Mouse (Mus musculus): ENCODE results near the gene Shkbp1. TPM values are rescaled to one million over a fixed set of nuclear protein-coding genes. Genes with fewer than 3 reads are reported as not detected.

Shkbp1 gene
- polyA plus RNA-seq, 1 experiment from 2014 or later: 85.4 TPM

GRCm38 (mm10) chr7:27384134-27384533, 28.3 kb upstream of the Shkbp1 start:
- no peaks in the 10 kb centered on the region for H3K9me3 ChIP-seq (replicated peaks)
- H3K4me3 ChIP-seq: no peak overlapping the region
- no peak for ATAC-seq
- 66% methylated on average over 5 of the region's 5 CpGs for WGBS
- H3K4me1 ChIP-seq: peaks cover 7% of the 10 kb centered on the region; the same call in 1 of the 2 replicates
- H3K27me3 ChIP-seq: peaks cover 17% of the 10 kb centered on the region
- no peak overlapping the region for H3K4me2 ChIP-seq
- no peak overlapping the region for H3K9ac ChIP-seq
- H3K36me3 ChIP-seq (ENCODE audit: poor library complexity, severe bottlenecking): no peaks in the 10 kb centered on the region
- H3K27ac ChIP-seq: no peak overlapping the region

- Histone ChIP-seq H3K27ac (no peak overlapping the region), H3K4me1 (peaks cover 7% of the 10 kb centered on the region; the same call in 1 of the 2 replicates), H3K4me3 (no peak overlapping the region), H3K4me2 (no peak overlapping the region), H3K9me3 (replicated peaks) (no peaks in the 10 kb centered on the region), H3K27me3 (peaks cover 25% of the 10 kb centered on the region), H3K36me3 (ENCODE audit: poor library complexity, severe bottlenecking) (no peaks in the 10 kb centered on the region), H3K9ac (no peak overlapping the region)
- ATAC-seq: no peak
- 83% methylated on average over 1 of the region's 1 CpGs for WGBS
These were observed 27.4 kb upstream of the Shkbp1 start for GRCm38 (mm10) chr7:27383233-27383632.

GRCm38 (mm10) chr7:27381560-27381959, 25.7 kb upstream of the Shkbp1 start:
- no peak overlapping the region for H3K9ac ChIP-seq
- H3K4me2 ChIP-seq: no peak overlapping the region
- WGBS: 63% methylated on average over 4 of the region's 4 CpGs
- no peak overlapping the region for H3K4me3 ChIP-seq
- peaks cover 7% of the 10 kb centered on the region; the same call in 1 of the 2 replicates for H3K4me1 ChIP-seq
- no peak for ATAC-seq
- no peaks in the 10 kb centered on the region for H3K9me3 ChIP-seq (replicated peaks)
- peaks cover 37% of the 10 kb centered on the region for H3K27me3 ChIP-seq
- H3K27ac ChIP-seq: no peak overlapping the region
- no peaks in the 10 kb centered on the region for H3K36me3 ChIP-seq (ENCODE audit: poor library complexity, severe bottlenecking)

GRCm38 (mm10) chr7:27381009-27381408, 25.2 kb upstream of the Shkbp1 start:
- no peak for ATAC-seq

GRCm38 (mm10) chr7:27379836-27380235, 24.0 kb upstream of the Shkbp1 start:
- Histone ChIP-seq H3K9ac (no peak overlapping the region), H3K27me3 (peaks cover 49% of the 10 kb centered on the region), H3K4me2 (no peak overlapping the region), H3K9me3 (replicated peaks) (no peaks in the 10 kb centered on the region), H3K4me3 (no peak overlapping the region), H3K4me1 (peaks cover 6% of the 10 kb centered on the region; the same call in 1 of the 2 replicates), H3K27ac (no peak overlapping the region), H3K36me3 (ENCODE audit: poor library complexity, severe bottlenecking) (no peaks in the 10 kb centered on the region)
- WGBS: 86% methylated on average over 6 of the region's 6 CpGs
- ATAC-seq: no peak

More at GRCm38 (mm10) chr7:27381009-27381408, 25.2 kb upstream of the Shkbp1 start:
- Histone ChIP-seq H3K4me3 (no peak overlapping the region), H3K27me3 (peaks cover 42% of the 10 kb centered on the region), H3K9me3 (replicated peaks) (no peaks in the 10 kb centered on the region), H3K9ac (no peak overlapping the region), H3K4me2 (no peak overlapping the region), H3K4me1 (peaks cover 7% of the 10 kb centered on the region; the same call in 1 of the 2 replicates), H3K36me3 (ENCODE audit: poor library complexity, severe bottlenecking) (no peaks in the 10 kb centered on the region), H3K27ac (no peak overlapping the region)
- 48% methylated on average over 1 of the region's 1 CpGs for WGBS

GRCm38 (mm10) chr7:27378431-27378830, 22.6 kb upstream of the Shkbp1 start:
- H3K4me2 ChIP-seq: no peak overlapping the region
- peaks cover 59% of the 10 kb centered on the region for H3K27me3 ChIP-seq
- H3K9ac ChIP-seq: no peak overlapping the region
- no peaks in the 10 kb centered on the region for H3K36me3 ChIP-seq (ENCODE audit: poor library complexity, severe bottlenecking)
- H3K4me3 ChIP-seq: no peak overlapping the region
- ATAC-seq: no peak
- H3K9me3 ChIP-seq (replicated peaks): no peaks in the 10 kb centered on the region
- no peak overlapping the region for H3K27ac ChIP-seq
- WGBS: 26% methylated on average over 4 of the region's 4 CpGs
- no peaks in the 10 kb centered on the region; the same call in 1 of the 2 replicates for H3K4me1 ChIP-seq

GRCm38 (mm10) chr7:27375274-27375673, 19.5 kb upstream of the Shkbp1 start:
- peaks cover 85% of the 10 kb centered on the region for H3K27me3 ChIP-seq
- 1% methylated on average over 22 of the region's 22 CpGs for WGBS
- H3K4me2 ChIP-seq: peak overlapping the region; percentile 32
- H3K9ac ChIP-seq: peak overlapping the region; percentile 30; the same call in 1 of the 2 replicates
- H3K36me3 ChIP-seq (ENCODE audit: poor library complexity, severe bottlenecking): no peaks in the 10 kb centered on the region
- peaks cover 4% of the 10 kb centered on the region; the same call in 1 of the 2 replicates for H3K4me1 ChIP-seq
- ATAC-seq: no peak
- peak overlapping the region; percentile 10; the same call in 1 of the 2 replicates for H3K4me3 ChIP-seq
- no peak overlapping the region for H3K27ac ChIP-seq
- H3K9me3 ChIP-seq (replicated peaks): 0 out of 2 replicates have a peak, but pooled peaks cover 2% of the 10 kb centered on the region

GRCm38 (mm10) chr7:27371715-27372462, 16.1 kb upstream of the Shkbp1 start:
- 5% methylated on average over 44 of the region's 44 CpGs for WGBS
- Histone ChIP-seq H3K36me3 (ENCODE audit: poor library complexity, severe bottlenecking) (no peaks in the 10 kb centered on the region), H3K4me2 (peak overlapping the region; percentile 20), H3K4me1 (peaks cover 11% of the 10 kb centered on the region), H3K9ac (0 out of 2 replicates have a peak overlapping the region, but pooled peaks have one; percentile 22), H3K9me3 (replicated peaks) (0 out of 2 replicates have a peak, but pooled peaks cover 9% of the 10 kb centered on the region), H3K4me3 (0 out of 2 replicates have a peak overlapping the region, but pooled peaks have one; percentile 11), H3K27me3 (peaks cover 98% of the 10 kb centered on the region), H3K27ac (no peak overlapping the region)
- ATAC-seq: no peak

- no peak overlapping the region for H3K4me2 ChIP-seq
- 88% methylated on average over 19 of the region's 19 CpGs for WGBS
- H3K9ac ChIP-seq: no peak overlapping the region
- H3K4me1 ChIP-seq: peaks cover 18% of the 10 kb centered on the region
- ATAC-seq: no peak
- H3K4me3 ChIP-seq: no peak overlapping the region
- H3K27ac ChIP-seq: no peak overlapping the region
- no peaks in the 10 kb centered on the region for H3K36me3 ChIP-seq (ENCODE audit: poor library complexity, severe bottlenecking)
- H3K9me3 ChIP-seq (replicated peaks): 0 out of 2 replicates have a peak, but pooled peaks cover 9% of the 10 kb centered on the region
- H3K27me3 ChIP-seq: peaks cover 100% of the 10 kb centered on the region
These were observed 13.3 kb upstream of the Shkbp1 start for GRCm38 (mm10) chr7:27369111-27369510.

- Histone ChIP-seq H3K4me1 (peaks cover 21% of the 10 kb centered on the region), H3K4me2 (no peak overlapping the region; the same call in 1 of the 2 replicates), H3K27ac (no peak overlapping the region), H3K27me3 (peaks cover 100% of the 10 kb centered on the region), H3K9me3 (replicated peaks) (0 out of 2 replicates have a peak, but pooled peaks cover 9% of the 10 kb centered on the region), H3K4me3 (no peak overlapping the region), H3K36me3 (ENCODE audit: poor library complexity, severe bottlenecking) (no peaks in the 10 kb centered on the region), H3K9ac (no peak overlapping the region)
- WGBS: 14% methylated on average over 11 of the region's 11 CpGs
- ATAC-seq: no peak
These were observed 12.2 kb upstream of the Shkbp1 start for GRCm38 (mm10) chr7:27367976-27368375.

GRCm38 (mm10) chr7:27366082-27366844, 10.4 kb upstream of the Shkbp1 start:
- Histone ChIP-seq H3K27me3 (peaks cover 91% of the 10 kb centered on the region), H3K27ac (no peak overlapping the region), H3K4me1 (peaks cover 21% of the 10 kb centered on the region), H3K4me3 (no peak overlapping the region), H3K36me3 (ENCODE audit: poor library complexity, severe bottlenecking) (no peaks in the 10 kb centered on the region), H3K4me2 (no peak overlapping the region), H3K9me3 (replicated peaks) (0 out of 2 replicates have a peak, but pooled peaks cover 9% of the 10 kb centered on the region), H3K9ac (no peak overlapping the region)
- 34% methylated on average over 21 of the region's 21 CpGs for WGBS
- ATAC-seq: no peak

GRCm38 (mm10) chr7:27364379-27364778, 8.6 kb upstream of the Shkbp1 start:
- H3K4me1 ChIP-seq: peaks cover 26% of the 10 kb centered on the region
- no peak overlapping the region for H3K27ac ChIP-seq
- ATAC-seq: no peak
- H3K27me3 ChIP-seq: peaks cover 78% of the 10 kb centered on the region
- no peak overlapping the region for H3K9ac ChIP-seq
- WGBS: 3% methylated on average over 29 of the region's 29 CpGs
- no peak overlapping the region for H3K4me2 ChIP-seq
- H3K36me3 ChIP-seq (ENCODE audit: poor library complexity, severe bottlenecking): no peaks in the 10 kb centered on the region
- no peaks in the 10 kb centered on the region; the same call in 1 of the 2 replicates for H3K9me3 ChIP-seq (replicated peaks)
- H3K4me3 ChIP-seq: 0 out of 2 replicates have a peak overlapping the region, but pooled peaks have one; percentile 3
